Mouse (Mus musculus) ZHBTc4 (cell line): ENCODE measurements at regions not wholly inside any gene's neighbourhood (a gene's known extent, or its start where the extent isn't known, plus 50 kb on each side); places are given as distances from the start of the nearest gene placed in this dataset.

Experiments
- DNase-seq: peaks from one replicate; pipeline ENCODE4 v3.0.0-alpha.2; 2011; ENCODE audit warnings: low read depth, low spot score

- peak; percentile 59 for DNase-seq
Observed at GRCm38 (mm10) chr8:52355226-52355625, 1156.3 kb upstream of the Aga start.

- peak; percentile 97 for DNase-seq
Observed at GRCm38 (mm10) chr8:52356001-52356734, 1155.4 kb upstream of the Aga start.

DNA sequence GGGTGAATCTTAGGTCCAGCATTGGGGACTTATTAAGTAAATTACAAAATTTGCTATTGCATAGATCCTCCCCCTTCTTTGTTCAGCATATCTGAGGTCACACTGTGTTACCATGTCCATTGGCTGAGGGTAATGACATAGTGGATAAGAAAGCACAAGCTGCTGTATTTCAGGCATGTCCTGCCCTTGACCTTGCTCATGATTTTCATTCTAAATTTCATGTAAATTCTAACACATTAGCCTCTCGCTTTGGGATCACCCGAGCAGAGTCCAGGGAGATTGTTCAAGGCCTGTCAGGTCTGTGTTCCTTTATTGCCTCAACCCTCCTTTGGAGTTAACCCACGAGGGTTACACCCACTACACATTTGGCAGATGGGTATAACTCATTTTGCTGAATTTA is 1153.7 kb upstream of the Aga start:
- peak; percentile 33 for DNase-seq
